Mouse (Mus musculus): ENCODE results near the gene Pts.

DNA sequence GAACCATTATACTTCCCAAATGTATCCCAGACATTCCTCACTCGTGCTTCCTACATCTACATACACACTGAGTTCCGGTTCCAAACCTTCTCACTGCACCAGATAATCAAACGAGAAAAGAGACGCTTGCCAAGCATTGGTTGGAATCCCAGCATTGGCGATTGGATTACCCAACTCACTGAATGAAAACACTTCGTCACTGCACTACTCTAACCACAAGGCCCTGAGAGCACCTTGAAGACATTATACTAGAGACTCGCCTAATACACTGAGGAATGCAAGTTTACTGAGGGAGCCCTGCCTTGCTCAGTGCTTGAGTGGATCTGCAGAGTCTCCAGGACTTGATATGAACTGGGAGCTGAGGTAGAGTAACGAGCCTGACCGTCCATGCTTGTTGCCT, 13.9 kb upstream of the Pts start:
- TF ChIP-seq POLR2A (IDR thresholded peaks at IDR 0.05; ENCODE audit: low read depth, low read length) (no peak), CTCF (IDR thresholded peaks at IDR 0.05; ENCODE audit: borderline replicate concordance, insufficient read depth, low read length) (no peak)

Measured in embryonic fibroblast, embryonic 13.5 days (primary cell).